Mouse (Mus musculus) ES-Bruce4 (cell line): ENCODE results near the gene Snd1.

ENCODE experiments used
- CTCF ChIP-seq: IDR thresholded peaks from one replicate; pipeline ENCODE4 v1.8.1; 2011; ENCODE audit warnings: low read depth, low read length
- EP300 ChIP-seq: IDR thresholded peaks from 2 replicates; pipeline ENCODE4 v1.6.1; 2011; ENCODE audit warnings: low read depth, low read length; ENCODE audit not compliant: insufficient read depth

GRCm38 (mm10) chr6:28969615-28970014, 494.7 kb downstream of the Snd1 start:
- TF ChIP-seq CTCF (no peak), EP300 (no peak)
